Mouse (Mus musculus): ENCODE measurements around the gene Esrp2.

- TF ChIP-seq CTCF (IDR thresholded peaks at IDR 0.05; ENCODE audit: low read depth) = no peak
- TF ChIP-seq EP300 (IDR thresholded peaks at IDR 0.05; ENCODE audit: low read depth) = no peak
Measured at GRCm38 (mm10) chr8:106137218-106137905, 588 bp upstream of the Esrp2 start.

Measured in liver, postnatal 0 days (tissue).